In the genomic region with DNA sequence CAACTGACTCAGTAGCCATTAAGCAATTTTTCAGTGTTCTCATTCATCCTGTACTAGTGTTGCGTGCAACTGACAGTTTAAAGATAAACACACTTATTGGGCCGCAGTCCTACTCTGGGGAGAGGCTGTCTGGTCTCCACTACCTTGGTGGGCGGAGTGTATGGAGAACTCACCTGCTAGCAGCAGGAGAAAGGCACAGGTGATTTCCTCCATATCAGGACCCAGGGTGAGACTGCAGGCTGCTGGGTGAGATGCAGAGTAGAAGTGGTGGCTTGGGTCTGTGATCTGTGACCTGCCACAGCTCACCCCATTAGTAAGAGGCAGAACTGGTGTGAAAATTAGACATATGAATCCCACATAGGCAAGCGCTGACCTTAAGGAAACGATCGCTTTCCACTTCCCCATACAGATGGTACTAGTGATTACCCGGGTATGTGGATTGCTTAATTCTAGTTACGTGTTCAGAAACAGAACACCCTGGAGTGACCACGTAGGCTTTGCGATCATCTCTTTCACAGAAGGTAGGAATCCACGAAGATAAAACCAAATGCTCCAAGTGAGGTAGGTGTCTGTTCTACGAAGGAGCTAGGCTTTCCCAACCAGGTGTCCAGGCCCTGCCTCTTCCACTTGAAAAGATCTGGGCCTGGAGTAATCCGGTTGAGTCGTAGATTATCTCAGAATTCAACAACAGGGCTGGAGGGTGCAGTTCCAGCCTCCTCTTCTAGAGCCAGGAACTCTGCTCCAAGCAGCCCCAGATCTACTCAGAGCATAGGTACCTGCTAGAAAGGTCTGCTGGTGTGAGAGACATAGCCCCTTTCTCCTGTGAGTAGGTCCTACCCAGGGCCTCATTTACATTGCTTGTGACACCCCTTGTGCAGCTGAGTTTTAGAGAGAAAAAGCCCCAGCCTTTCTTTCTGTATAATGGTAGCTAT, we compare ENCODE assay signal across 17 mouse cellular contexts. TPM values are rescaled to one million over a fixed set of nuclear protein-coding genes. Genes with fewer than 3 reads are reported as not detected.
"Had no signal": no experiment of that assay in that cellular context is flagged by ENCODE, and none has a peak within 500 bp of the region (broad histone marks: within the 10 kb centered on the region; RNA-seq: fewer than 3 reads in every experiment).

No protein-coding gene starts in this region.

- H3K9me3 ChIP-seq: limb, embryonic 12.5 days; liver, embryonic 13.5 days; lung, embryonic 15.5 days; midbrain, embryonic 10.5 days; midbrain, embryonic 15.5 days; stomach, embryonic 15.5 days had no signal

- H3K27me3 ChIP-seq: limb, embryonic 12.5 days; liver, embryonic 13.5 days; lung, embryonic 15.5 days; midbrain, embryonic 15.5 days; stomach, embryonic 15.5 days had no signal

- H3K9ac ChIP-seq: limb, embryonic 12.5 days; liver, embryonic 13.5 days; liver, postnatal 0 days; lung, embryonic 15.5 days; midbrain, embryonic 15.5 days; stomach, embryonic 15.5 days had no signal

- H3K4me1 ChIP-seq: midbrain, embryonic 10.5 days; midbrain, embryonic 15.5 days; stomach, embryonic 15.5 days had no signal

- H3K27ac ChIP-seq: layer of hippocampus, adult 2 months; limb, embryonic 12.5 days; liver, embryonic 13.5 days; midbrain, embryonic 10.5 days; midbrain, embryonic 15.5 days; stomach, embryonic 15.5 days had no signal

- H3K36me3 ChIP-seq: limb, embryonic 12.5 days; liver, embryonic 13.5 days; lung, embryonic 15.5 days; midbrain, embryonic 10.5 days; midbrain, embryonic 15.5 days; stomach, embryonic 15.5 days had no signal

- H3K4me2 ChIP-seq: limb, embryonic 12.5 days; liver, embryonic 13.5 days; lung, embryonic 15.5 days; midbrain, embryonic 15.5 days; stomach, embryonic 15.5 days had no signal

- DNase-seq: liver; liver, embryonic 13.5 days; liver, postnatal 0 days; lung, postnatal 14 days; right cerebral cortex, postnatal 14 days; thymus, postnatal 36 days had no signal

- H3K4me3 ChIP-seq: layer of hippocampus, adult 2 months; limb, embryonic 12.5 days; liver, embryonic 13.5 days; lung, embryonic 15.5 days; midbrain, embryonic 10.5 days; midbrain, embryonic 15.5 days; stomach, embryonic 15.5 days had no signal

- ATAC-seq: inflammation-experienced regulatory T-cells, adult 6 months; intestine, postnatal 0 days; liver, postnatal 0 days; midbrain, embryonic 15.5 days had no signal

RNA-seq across cellular contexts. Expression of gene Fxyd4, which starts 1.5 kb away (rescaled TPM):
- total RNA-seq: layer of hippocampus, adult 2 months; layer of hippocampus, postnatal 10 days; left cerebral cortex, postnatal 36 days had no signal
- polyA plus RNA-seq: spleen, adult 2 months had no signal
